Mouse (Mus musculus) cortical plate, adult 2 months (tissue): ENCODE measurements around the gene Cpne4. TPM values are rescaled to one million over a fixed set of nuclear protein-coding genes. Genes with fewer than 3 reads are reported as not detected.

Experiments used
- H3K27ac ChIP-seq: fragments of 200-500 bp; 2 replicates; pipeline ENCODE4 v1.5.1; 2012; ENCODE audit warnings: low read length, control low read depth, inconsistent platforms; ENCODE audit not compliant: insufficient read depth
- H3K4me1 ChIP-seq: fragments of 200-500 bp; 2 replicates; pipeline ENCODE4 v1.6.1; 2011; ENCODE audit warnings: low read length; ENCODE audit not compliant: control insufficient read depth, insufficient read depth
- H3K4me3 ChIP-seq: fragments of 200-500 bp; 2 replicates; pipeline ENCODE4 v1.5.1; 2011; ENCODE audit warnings: mild to moderate bottlenecking, low read length, control low read depth; ENCODE audit not compliant: insufficient read depth
- CTCF ChIP-seq: fragments of 200-500 bp; IDR thresholded peaks from 2 replicates; pipeline ENCODE4 v1.5.1; 2011; ENCODE audit warnings: mild to moderate bottlenecking, control low read depth, low read length; ENCODE audit not compliant: insufficient read depth; ENCODE audit errors: extremely low read depth
- POLR2A ChIP-seq: fragments of 200-500 bp; IDR thresholded peaks from 2 replicates; pipeline ENCODE4 v1.6.1; 2011; ENCODE audit warnings: mild to moderate bottlenecking, low read length, control low read depth; ENCODE audit not compliant: insufficient read depth; ENCODE audit errors: extremely low read depth
- polyA plus RNA-seq: library from polyadenylated mRNA; depleted of rRNA; stranded (reverse); fragments of >200 nt; gene quantifications from 2 replicates; pipeline ENCODE4 v1.2.3, GENCODE M21; 2012

Gene Cpne4
- polyA plus RNA-seq, 1 experiment = 31.5 TPM

GRCm38 (mm10) chr9:104998225-104998624 is 451.1 kb downstream of the Cpne4 start:
- H3K4me1 ChIP-seq = no peaks in the 10 kb centered on the region; the same call in 1 of the 2 replicates
- H3K4me3 ChIP-seq = no peak overlapping the region
- TF ChIP-seq POLR2A = no peak
- TF ChIP-seq CTCF = no peak
- H3K27ac ChIP-seq = peak overlapping the region; percentile 3; the same call in 1 of the 2 replicates

DNA sequence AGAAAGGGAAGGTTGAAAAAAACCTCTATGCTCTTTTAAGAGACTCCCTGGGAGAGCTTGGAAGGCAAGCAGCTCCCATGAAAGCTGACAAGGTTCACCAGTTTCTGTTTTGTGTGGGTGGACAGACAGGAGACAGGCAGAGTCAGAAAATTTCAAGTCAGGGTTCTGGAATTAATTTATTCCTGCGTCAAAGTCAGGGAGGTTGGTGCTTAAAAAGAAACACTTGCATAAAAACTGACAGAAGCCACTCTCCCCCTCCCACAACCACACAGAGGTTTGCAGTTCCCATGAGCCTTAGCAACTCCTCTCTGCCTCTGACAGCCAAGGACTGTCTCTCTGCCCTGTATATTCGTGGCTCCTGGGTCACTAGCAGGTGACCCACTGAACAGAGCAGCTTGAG is 463.6 kb downstream of the Cpne4 start:
- no peaks in the 10 kb centered on the region; the same call in 1 of the 2 replicates for H3K4me1 ChIP-seq
- no peak for TF ChIP-seq POLR2A
- no peak for TF ChIP-seq CTCF
- H3K4me3 ChIP-seq = no peak overlapping the region
- no peak overlapping the region for H3K27ac ChIP-seq

- Histone ChIP-seq H3K4me1 (no peaks in the 10 kb centered on the region), H3K27ac (no peak overlapping the region), H3K4me3 (no peak overlapping the region)
- TF ChIP-seq POLR2A (no peak), CTCF (no peak)
Observed at GRCm38 (mm10) chr9:105018186-105018585, 471.1 kb downstream of the Cpne4 start.

DNA sequence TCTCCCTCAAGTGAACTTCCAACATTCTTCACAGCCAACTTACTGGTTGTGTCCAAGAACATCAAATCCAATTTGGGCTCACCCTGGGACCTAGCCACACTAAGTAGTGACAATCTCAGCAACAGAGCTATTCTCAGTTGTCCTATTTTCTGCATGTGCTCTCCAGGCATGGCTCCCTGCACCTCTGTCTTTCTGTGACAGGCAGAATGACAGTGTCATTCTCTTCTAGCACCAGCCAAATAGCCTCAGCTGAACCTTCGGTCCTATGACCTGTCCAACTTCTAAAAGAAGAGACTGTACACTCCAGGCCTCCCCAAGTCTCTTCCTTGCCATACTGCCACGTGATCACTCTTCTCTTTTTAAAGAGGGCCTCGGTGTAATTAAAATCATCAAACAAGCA is 481.2 kb downstream of the Cpne4 start:
- no peak overlapping the region for H3K4me3 ChIP-seq
- no peaks in the 10 kb centered on the region for H3K4me1 ChIP-seq
- TF ChIP-seq POLR2A (no peak), CTCF (no peak)
- no peak overlapping the region for H3K27ac ChIP-seq

- H3K4me1 ChIP-seq = no peaks in the 10 kb centered on the region
- no peak overlapping the region for H3K4me3 ChIP-seq
- no peak overlapping the region for H3K27ac ChIP-seq
- TF ChIP-seq POLR2A (no peak), CTCF (no peak)
Observed at GRCm38 (mm10) chr9:105032572-105032971, 485.5 kb downstream of the Cpne4 start.

GRCm38 (mm10) chr9:105033641-105034040 is 486.6 kb downstream of the Cpne4 start:
- Histone ChIP-seq H3K4me1 (no peaks in the 10 kb centered on the region), H3K4me3 (no peak overlapping the region), H3K27ac (no peak overlapping the region)
- TF ChIP-seq POLR2A = no peak
- TF ChIP-seq CTCF = no peak

- H3K4me3 ChIP-seq = no peak overlapping the region
- TF ChIP-seq POLR2A = no peak
- no peak for TF ChIP-seq CTCF
- H3K27ac ChIP-seq = no peak overlapping the region
- no peaks in the 10 kb centered on the region for H3K4me1 ChIP-seq
Observed at GRCm38 (mm10) chr9:105037847-105038246, 490.8 kb downstream of the Cpne4 start.

DNA sequence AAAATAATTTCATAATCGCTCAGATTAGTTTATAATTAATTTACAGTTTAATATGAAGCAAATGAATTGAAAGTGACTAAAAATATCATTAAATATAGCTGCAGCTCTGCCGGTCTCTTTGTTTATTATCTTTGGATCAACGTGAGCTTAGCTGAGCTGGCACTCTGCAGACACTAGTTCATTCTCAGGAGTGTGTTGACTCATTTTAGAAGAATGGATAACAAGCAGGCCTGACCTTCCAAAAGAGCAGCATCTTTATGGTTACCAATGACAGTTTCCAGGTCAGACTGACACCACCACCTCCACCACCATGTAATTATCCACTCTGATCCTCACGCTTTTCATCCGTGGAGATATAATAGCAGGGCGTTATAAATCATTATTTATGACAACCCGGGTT is 498.9 kb downstream of the Cpne4 start:
- Histone ChIP-seq H3K27ac (no peak overlapping the region), H3K4me1 (peaks cover 3% of the 10 kb centered on the region), H3K4me3 (no peak overlapping the region)
- TF ChIP-seq POLR2A = no peak
- no peak for TF ChIP-seq CTCF

DNA sequence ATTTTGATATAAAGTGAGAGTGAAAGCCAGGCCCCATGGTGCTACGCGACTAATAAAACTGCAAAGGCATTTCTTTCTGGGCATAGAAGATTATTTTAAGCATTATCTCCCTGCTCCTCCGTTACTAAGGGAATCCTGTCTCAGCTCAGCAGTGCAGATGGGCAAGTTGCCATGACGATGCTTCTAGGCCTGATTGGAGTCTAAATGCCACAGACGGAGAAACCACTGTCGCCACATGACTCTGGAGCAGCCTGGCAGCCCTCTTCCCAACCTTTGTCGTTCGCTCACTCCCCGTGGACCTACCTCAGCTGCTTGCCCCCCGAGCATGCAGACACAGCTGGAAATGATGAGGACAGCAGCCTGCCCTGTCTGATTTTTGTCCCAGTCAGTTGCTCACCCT is 501.3 kb downstream of the Cpne4 start:
- Histone ChIP-seq H3K27ac (peak overlapping the region; percentile 51; the same call in 1 of the 2 replicates), H3K4me1 (peaks cover 3% of the 10 kb centered on the region), H3K4me3 (no peak overlapping the region)
- TF ChIP-seq POLR2A = no peak
- no peak for TF ChIP-seq CTCF

DNA sequence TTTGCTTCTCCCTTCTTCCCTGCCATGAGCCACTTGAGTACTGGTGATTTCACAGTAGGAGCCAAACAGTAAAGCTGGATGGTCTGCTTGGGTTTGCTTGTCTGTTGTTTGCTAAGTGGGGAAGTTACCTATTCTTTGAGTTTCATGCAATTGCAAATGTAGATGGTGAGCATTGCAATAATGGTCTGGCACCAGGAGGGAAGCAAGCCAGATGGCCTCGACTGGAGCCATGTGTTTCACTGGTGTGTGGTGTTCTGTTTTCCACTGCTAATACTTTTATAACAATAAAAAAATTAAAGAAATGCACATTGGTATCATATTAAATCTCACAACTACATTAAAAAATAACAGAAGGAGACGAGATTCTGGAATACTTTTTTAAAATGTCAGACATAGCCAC is 502.6 kb downstream of the Cpne4 start:
- peaks cover 5% of the 10 kb centered on the region for H3K4me1 ChIP-seq
- no peak overlapping the region for H3K27ac ChIP-seq
- TF ChIP-seq POLR2A (no peak), CTCF (no peak)
- no peak overlapping the region for H3K4me3 ChIP-seq
